Mouse (Mus musculus) forebrain, embryonic 15.5 days (tissue): ENCODE data around the gene Zkscan14. TPM values are rescaled to one million over a fixed set of nuclear protein-coding genes. Genes with fewer than 3 reads are reported as not detected.
"Not testable (repeated sequence)": the region's sequence is repeated elsewhere in the genome, so short reads cannot be mapped to it uniquely, and the experiment has no call there.

Experiments
- ATAC-seq: fragments of 200-750 bp; cut with Nextera tagmentation; replicated peaks from 2 replicates; pipeline ENCODE4 v1.8.0; 2017; ENCODE audit warnings: mild to moderate bottlenecking, moderate TSS enrichment, moderate library complexity
- H3K27ac ChIP-seq: fragments of 300-500 bp; sonication (generic); replicated peaks from 2 replicates; pipeline ENCODE4 v1.5.1; 2015; ENCODE audit warnings: mild to moderate bottlenecking, inconsistent platforms
- H3K27me3 ChIP-seq: fragments of 300-500 bp; sonication (generic); 2 replicates; pipeline ENCODE4 v1.6.1; 2015; ENCODE audit warnings: inconsistent platforms
- H3K36me3 ChIP-seq: fragments of 300-500 bp; sonication (generic); 2 replicates; pipeline ENCODE4 v1.6.1; 2015; ENCODE audit warnings: mild to moderate bottlenecking, inconsistent platforms
- H3K4me1 ChIP-seq: fragments of 300-500 bp; sonication (generic); 2 replicates; pipeline ENCODE4 v1.6.1; 2015; ENCODE audit warnings: inconsistent platforms
- H3K4me2 ChIP-seq: fragments of 300-500 bp; sonication (generic); replicated peaks from 2 replicates; pipeline ENCODE4 v1.6.1; 2015; ENCODE audit warnings: mild to moderate bottlenecking, inconsistent platforms
- H3K4me3 ChIP-seq: fragments of 300-500 bp; sonication (generic); 2 replicates; pipeline ENCODE4 v1.5.1; 2015; ENCODE audit warnings: mild to moderate bottlenecking, inconsistent platforms
- H3K9ac ChIP-seq: fragments of 300-500 bp; sonication (generic); replicated peaks from 2 replicates; pipeline ENCODE4 v1.6.1; 2015; ENCODE audit warnings: mild to moderate bottlenecking, inconsistent platforms
- H3K9me3 ChIP-seq: fragments of 300-500 bp; sonication (generic); 2 replicates; pipeline ENCODE4 v1.6.1; 2016; ENCODE audit warnings: inconsistent platforms
- WGBS: fragments of 180-500 bp; shearing (Covaris S2); methylation state at CpG from one replicate; pipeline ENCODE4 v1.1.7; 2015; ENCODE audit warnings: mixed read lengths; 5-methylcytosine and 5-hydroxymethylcytosine counted together
- polyA plus RNA-seq: library from polyadenylated mRNA; unstranded; fragments of >200 nt; fragmentation: Nextera tagmentation; extraction: Ambion mirVana; gene quantifications from 2 replicates; pipeline ENCODE4 v1.2.1, GENCODE M21; 2015

The Zkscan14 gene
- polyA plus RNA-seq, result 15.5 and 17.0 TPM in 2 replicates

- Histone ChIP-seq H3K4me3 (peak within 1 kb of the TSS; percentile 60), H3K4me1 (peaks cover 34% of the 10 kb centered on the region), H3K27ac (peak within 1 kb of the TSS; percentile 60), H3K9me3 (no peaks in the 10 kb centered on the region), H3K4me2 (peak within 1 kb of the TSS; percentile 99), H3K9ac (peak within 1 kb of the TSS; percentile 60), H3K27me3 (no peaks in the 10 kb centered on the region), H3K36me3 (peaks cover 4% of the 10 kb centered on the region; the same call in 1 of the 2 replicates)
- ATAC-seq, result peak; percentile 7
- WGBS, result 2% methylated on average over 37 of the region's 37 CpGs
These were observed at the start of gene Zkscan14 for GRCm38 (mm10) chr5:145201321-145201991. Zkscan14 (minus strand) TSS chr5:145201868.

- 96% methylated on average over 3 of the region's 3 CpGs for WGBS
- Histone ChIP-seq H3K4me1 (no peaks in the 10 kb centered on the region), H3K4me2 (no peak overlapping the region), H3K4me3 (no peak overlapping the region), H3K9ac (no peak overlapping the region), H3K27ac (no peak overlapping the region), H3K9me3 (no peaks in the 10 kb centered on the region), H3K36me3 (peaks cover 46% of the 10 kb centered on the region), H3K27me3 (no peaks in the 10 kb centered on the region)
- no peak for ATAC-seq
These were observed 47.9 kb upstream of the Zkscan14 start for GRCm38 (mm10) chr5:145249520-145249919.

- Histone ChIP-seq H3K4me2 (no peak overlapping the region), H3K4me3 (no peak overlapping the region), H3K4me1 (peaks cover 23% of the 10 kb centered on the region), H3K9ac (no peak overlapping the region), H3K27ac (no peak overlapping the region), H3K36me3 (peaks cover 52% of the 10 kb centered on the region), H3K27me3 (no peaks in the 10 kb centered on the region), H3K9me3 (no peaks in the 10 kb centered on the region)
- ATAC-seq, result no peak
These were observed 33.0 kb upstream of the Zkscan14 start for GRCm38 (mm10) chr5:145234636-145235035.

- H3K36me3 ChIP-seq, result peaks cover 31% of the 10 kb centered on the region
- H3K9me3 ChIP-seq, result no peaks in the 10 kb centered on the region
- H3K4me2 ChIP-seq, result peak overlapping the region; percentile 64
- H3K27me3 ChIP-seq, result no peaks in the 10 kb centered on the region
- under 1% methylated on average over 49 of the region's 49 CpGs for WGBS
- peak overlapping the region; percentile 90 for H3K27ac ChIP-seq
- peaks cover 23% of the 10 kb centered on the region for H3K4me1 ChIP-seq
- no peak; the same call in 1 of the 2 replicates for ATAC-seq
- peak overlapping the region; percentile 98 for H3K9ac ChIP-seq
- peak overlapping the region; percentile 95 for H3K4me3 ChIP-seq
These were observed 30.3 kb upstream of the Zkscan14 start for GRCm38 (mm10) chr5:145231893-145232411.

- ATAC-seq, result peak; percentile 97
- H3K4me1 ChIP-seq, result peaks cover 23% of the 10 kb centered on the region
- peak within 1 kb of the TSS; percentile 95 for H3K4me3 ChIP-seq
- H3K27me3 ChIP-seq, result no peaks in the 10 kb centered on the region
- H3K4me2 ChIP-seq, result peak within 1 kb of the TSS; percentile 64
- H3K9me3 ChIP-seq, result no peaks in the 10 kb centered on the region
- H3K36me3 ChIP-seq, result peaks cover 29% of the 10 kb centered on the region
- H3K27ac ChIP-seq, result peak within 1 kb of the TSS; percentile 90
- WGBS, result under 1% methylated on average over 42 of the region's 42 CpGs
- H3K9ac ChIP-seq, result peak within 1 kb of the TSS; percentile 98
These were observed 29.8 kb upstream of the Zkscan14 start, which contains the start of gene Zfp655 for GRCm38 (mm10) chr5:145231367-145231871. Zfp655 (plus strand) TSS chr5:145231715.

- Histone ChIP-seq H3K27me3 (no peaks in the 10 kb centered on the region), H3K9ac (no peak overlapping the region), H3K27ac (peak overlapping the region; percentile 90; the same call in 1 of the 2 replicates), H3K36me3 (peaks cover 24% of the 10 kb centered on the region), H3K4me2 (peak overlapping the region; percentile 64; the same call in 1 of the 2 replicates), H3K9me3 (no peaks in the 10 kb centered on the region), H3K4me3 (peak overlapping the region; percentile 95; the same call in 1 of the 2 replicates), H3K4me1 (peaks cover 23% of the 10 kb centered on the region)
- ATAC-seq, result no peak
- WGBS, result 90% methylated on average over 4 of the region's 4 CpGs
These were observed 29.0 kb upstream of the Zkscan14 start for GRCm38 (mm10) chr5:145230641-145231040.

GRCm38 (mm10) chr5:145229283-145229682 is 27.6 kb upstream of the Zkscan14 start:
- H3K4me2 ChIP-seq, H3K9ac ChIP-seq, H3K27me3 ChIP-seq, ATAC-seq, H3K4me3 ChIP-seq, H3K27ac ChIP-seq, H3K9me3 ChIP-seq: not testable (repeated sequence)
- H3K36me3 ChIP-seq, result peaks cover 10% of the 10 kb centered on the region
- H3K4me1 ChIP-seq, result peaks cover 23% of the 10 kb centered on the region
- 82% methylated on average over 6 of the region's 6 CpGs for WGBS

- Histone ChIP-seq H3K4me2 (no peak overlapping the region), H3K9me3 (no peaks in the 10 kb centered on the region), H3K9ac (no peak overlapping the region), H3K4me1 (peaks cover 6% of the 10 kb centered on the region), H3K27ac (no peak overlapping the region), H3K27me3 (no peaks in the 10 kb centered on the region), H3K36me3 (peaks cover 15% of the 10 kb centered on the region), H3K4me3 (no peak overlapping the region)
- no peak for ATAC-seq
- 64% methylated on average over 2 of the region's 2 CpGs for WGBS
These were observed 24.8 kb upstream of the Zkscan14 start for GRCm38 (mm10) chr5:145226453-145226852.

GRCm38 (mm10) chr5:145223395-145223794 is 21.7 kb upstream of the Zkscan14 start:
- Histone ChIP-seq H3K9me3 (no peaks in the 10 kb centered on the region), H3K4me1 (no peaks in the 10 kb centered on the region), H3K4me2 (no peak overlapping the region), H3K27ac (no peak overlapping the region), H3K27me3 (no peaks in the 10 kb centered on the region), H3K36me3 (peaks cover 41% of the 10 kb centered on the region), H3K9ac (no peak overlapping the region), H3K4me3 (no peak overlapping the region)
- WGBS, result 87% methylated on average over 12 of the region's 12 CpGs
- no peak for ATAC-seq

- Histone ChIP-seq H3K27ac (no peak overlapping the region), H3K4me3 (no peak overlapping the region), H3K9me3 (no peaks in the 10 kb centered on the region), H3K4me1 (no peaks in the 10 kb centered on the region), H3K9ac (no peak overlapping the region), H3K27me3 (no peaks in the 10 kb centered on the region), H3K4me2 (no peak overlapping the region), H3K36me3 (peaks cover 46% of the 10 kb centered on the region)
- ATAC-seq, result no peak
- WGBS, result 89% methylated on average over 5 of the region's 5 CpGs
These were observed 21.2 kb upstream of the Zkscan14 start for GRCm38 (mm10) chr5:145222840-145223239.

- ATAC-seq, result no peak
- no peak overlapping the region for H3K4me2 ChIP-seq
- WGBS, result 96% methylated on average over 8 of the region's 8 CpGs
- no peaks in the 10 kb centered on the region for H3K9me3 ChIP-seq
- H3K27ac ChIP-seq, result no peak overlapping the region
- no peaks in the 10 kb centered on the region for H3K4me1 ChIP-seq
- no peak overlapping the region for H3K4me3 ChIP-seq
- no peak overlapping the region for H3K9ac ChIP-seq
- peaks cover 46% of the 10 kb centered on the region for H3K36me3 ChIP-seq
- no peaks in the 10 kb centered on the region for H3K27me3 ChIP-seq
These were observed 18.3 kb upstream of the Zkscan14 start for GRCm38 (mm10) chr5:145219981-145220380.

GRCm38 (mm10) chr5:145218671-145219070 is 17.0 kb upstream of the Zkscan14 start:
- no peak overlapping the region for H3K9ac ChIP-seq
- ATAC-seq, result no peak
- peaks cover 53% of the 10 kb centered on the region for H3K36me3 ChIP-seq
- 94% methylated on average over 20 of the region's 20 CpGs for WGBS
- H3K4me2 ChIP-seq, result no peak overlapping the region
- H3K27ac ChIP-seq, result no peak overlapping the region
- no peak overlapping the region for H3K4me3 ChIP-seq
- H3K4me1 ChIP-seq, result no peaks in the 10 kb centered on the region
- no peaks in the 10 kb centered on the region for H3K27me3 ChIP-seq
- H3K9me3 ChIP-seq, result no peaks in the 10 kb centered on the region
